Mouse (Mus musculus) gastrocnemius, postnatal 10 days (tissue): Measurements from ENCODE around the gene Aspn. TPM values are rescaled to one million over a fixed set of nuclear protein-coding genes. Genes with fewer than 3 reads are reported as not detected.
A peak's percentile ranks its signal among the peaks of the same experiment; 100 is the strongest.
"Not testable (repeated sequence)": the region's sequence is repeated elsewhere in the genome, so short reads cannot be mapped to it uniquely, and the experiment has no call there.

Experiments used
- DNase-seq: peaks from one replicate; pipeline ENCODE4 v3.0.0; 2021; ENCODE audit warnings: mixed read lengths
- total RNA-seq, 2 experiments: library from RNA; stranded (reverse); gene quantifications; 2 replicates each; pipeline ENCODE4 v1.2.3; 2021

Gene Aspn
- total RNA-seq, 2 experiments from 2014 or later = 70.9 to 90.6 TPM

DNA sequence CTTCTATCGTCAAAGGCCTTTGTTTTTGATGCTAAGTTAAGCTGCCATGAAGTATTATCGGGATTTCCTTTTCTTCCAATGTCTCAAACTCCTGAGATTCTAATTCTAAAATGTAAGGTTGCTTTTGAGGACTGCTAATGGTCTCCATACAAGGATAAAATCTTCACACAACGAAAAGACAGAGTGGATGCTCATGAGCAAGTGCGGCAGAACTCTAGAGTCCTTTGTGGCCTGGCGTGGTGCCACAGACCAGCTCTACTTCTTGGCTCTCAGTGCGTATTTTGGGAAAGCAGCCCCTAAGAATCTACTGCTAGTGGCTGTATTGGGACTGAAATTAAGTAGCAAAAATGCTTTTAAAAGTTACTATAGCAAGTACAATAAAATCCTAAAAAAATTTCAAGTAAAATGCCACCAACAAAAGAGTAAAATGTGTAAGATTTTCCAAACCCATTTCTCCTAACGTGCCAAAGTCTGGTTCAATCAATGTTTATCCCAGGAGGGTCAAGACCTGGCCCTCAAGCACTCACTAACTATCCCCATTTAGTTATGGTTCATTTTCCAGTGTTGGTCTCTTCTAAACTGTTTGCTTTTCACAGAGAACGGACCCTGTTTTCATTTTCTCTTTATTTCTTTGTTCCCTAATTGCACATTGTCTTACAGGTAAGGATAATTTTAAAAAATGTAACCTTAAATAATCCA is 40.2 kb downstream of the Aspn start:
- DNase-seq = peak; percentile 55

DNA sequence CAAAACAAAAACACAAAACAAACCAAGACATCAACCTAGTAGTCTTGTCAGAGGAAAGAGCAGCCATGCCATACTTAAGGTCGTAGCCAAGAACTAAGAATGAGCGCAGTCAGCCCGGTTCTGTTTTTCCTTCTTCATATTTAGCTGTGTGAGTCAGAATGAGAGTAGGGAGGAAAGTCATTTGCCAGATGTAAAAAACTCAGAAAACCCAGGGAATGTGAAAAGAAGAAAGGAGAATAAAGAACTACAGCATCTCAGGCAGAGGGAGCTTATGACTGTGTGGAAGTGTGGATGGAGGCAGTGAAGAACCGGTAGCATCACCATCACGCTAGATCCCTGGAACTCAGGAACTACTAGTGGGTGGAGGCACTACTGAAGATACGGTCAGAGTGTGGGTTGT is 41.8 kb downstream of the Aspn start:
- no peak for DNase-seq

DNA sequence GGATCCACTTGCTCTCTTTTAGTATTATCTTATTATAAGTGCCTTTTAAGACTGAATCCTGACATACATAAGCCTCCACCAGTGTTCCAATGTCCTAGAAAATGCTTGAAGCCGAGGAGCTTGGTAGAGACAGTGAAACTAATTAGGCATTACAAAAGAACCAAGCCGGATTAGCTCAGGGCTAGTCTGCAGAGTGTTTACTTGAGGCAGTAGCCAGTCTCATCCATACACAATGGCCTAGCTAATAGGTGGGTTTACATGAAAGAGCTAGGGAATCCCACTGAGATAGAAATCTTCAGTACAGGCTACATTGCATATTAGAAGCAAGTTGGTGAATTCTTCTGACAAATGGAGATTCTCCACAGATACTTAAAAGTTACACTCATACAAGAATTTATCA is 58.3 kb downstream of the Aspn start:
- DNase-seq = not testable (repeated sequence)

DNA sequence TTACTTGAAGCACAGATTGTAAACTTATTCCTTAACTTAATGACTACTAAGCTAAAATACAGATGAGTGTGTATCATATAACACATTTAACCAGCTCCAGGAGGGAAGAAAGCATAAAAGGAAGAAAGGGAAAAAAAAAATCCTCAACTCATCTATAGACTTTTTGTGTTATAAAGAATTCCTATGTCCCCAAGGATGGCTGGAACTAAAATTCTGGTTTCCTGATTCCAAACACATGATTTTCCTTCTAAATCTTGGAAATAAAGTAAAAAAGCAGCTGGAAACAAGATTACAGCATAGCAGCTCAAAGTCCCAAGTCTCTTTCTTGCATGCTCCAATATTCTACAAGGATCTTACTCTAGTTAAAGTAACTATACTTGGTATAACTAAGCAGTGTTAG is 59.4 kb downstream of the Aspn start:
- no peak for DNase-seq

DNA sequence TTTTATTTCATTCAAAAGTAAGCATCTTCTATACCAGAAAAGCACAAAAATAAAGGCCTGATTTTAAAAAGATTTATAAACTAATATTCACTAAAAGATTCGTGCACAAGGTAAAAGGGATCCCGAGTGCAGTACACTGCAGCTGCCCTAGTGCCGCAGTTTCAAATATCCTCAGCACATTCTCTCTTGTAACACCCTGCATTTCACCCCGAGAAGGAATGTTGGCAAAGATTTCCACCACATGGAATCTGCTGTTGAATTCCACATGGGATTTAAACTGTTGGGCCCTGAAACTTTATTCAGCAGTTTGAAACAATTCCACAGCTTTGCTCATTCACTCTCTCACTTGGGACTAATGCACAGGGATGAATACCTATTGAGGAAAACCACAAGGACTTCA is 63.5 kb downstream of the Aspn start, which contains the start of gene Ogn:
TSS of gene Ogn (plus strand) at position 333 of the 400 bp plus-strand sequence.
- peak; percentile 13 for DNase-seq

DNA sequence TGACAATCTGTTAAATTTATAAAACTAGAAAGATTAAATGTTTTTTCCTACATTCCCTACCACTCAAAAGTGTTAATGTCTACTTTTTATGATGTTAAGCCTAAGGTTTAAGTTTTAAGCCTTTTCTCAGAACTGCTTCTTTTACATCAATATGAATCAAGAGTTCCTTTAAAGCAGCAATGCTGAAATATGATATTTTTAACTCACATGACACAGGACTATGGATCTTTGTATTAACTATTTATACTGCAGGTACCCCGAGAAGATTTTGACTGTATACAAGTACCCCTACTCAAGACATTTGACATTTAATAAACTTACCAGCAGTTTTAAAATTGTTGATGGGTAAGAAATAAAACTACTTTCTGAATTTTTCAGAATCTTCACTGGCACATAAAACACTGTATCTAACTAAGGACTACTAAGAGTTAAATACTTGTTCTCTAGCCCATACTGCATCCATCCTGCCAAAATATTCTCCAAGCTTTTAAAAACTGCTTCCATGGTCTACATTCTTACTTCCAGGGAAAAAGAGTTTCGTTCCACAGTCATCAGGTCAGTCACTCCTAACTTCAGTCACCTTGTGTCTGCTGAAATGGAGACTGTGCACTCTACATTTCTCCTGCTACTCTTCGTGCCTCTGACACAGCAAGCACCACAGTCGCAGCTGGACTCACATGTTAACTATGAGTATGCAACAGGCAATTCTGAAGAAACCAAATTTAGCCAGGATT is 64.5 kb downstream of the Aspn start:
- DNase-seq = no peak

DNA sequence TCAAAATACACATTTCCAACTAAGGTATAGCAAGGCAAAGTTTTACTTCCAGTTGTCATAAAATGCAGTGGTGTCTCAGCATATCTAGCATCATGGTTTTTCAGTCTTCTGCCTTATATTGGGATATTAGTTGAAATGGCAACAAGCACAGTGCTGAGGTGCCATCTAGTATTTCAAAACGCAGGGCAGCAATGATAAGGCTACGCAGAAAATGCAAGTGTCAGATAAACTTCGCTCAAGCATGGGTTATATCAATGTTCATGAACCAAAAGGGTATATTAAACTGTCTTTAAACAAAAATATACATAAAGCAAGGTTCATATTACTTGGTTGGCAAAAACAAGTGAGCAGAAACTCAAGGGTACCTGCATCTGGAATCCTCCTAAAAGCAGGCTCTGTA is 72.8 kb downstream of the Aspn start:
- no peak for DNase-seq

Other genes with a start within 250 kb of the Aspn start
- 1 to 10 TPM in 1 of 2 experiments, under 1 TPM in 1; 0.66 to 1.9 TPM for gene Fgd3, start 224.1 kb upstream of the Aspn start, total RNA-seq
- 10 to 100 TPM; 21.5 to 25.5 TPM for gene Bicd2, start 202.9 kb upstream of the Aspn start, total RNA-seq
- gene Ippk, start 123.2 kb upstream of the Aspn start, total RNA-seq = 1 to 10 TPM; 5.7 to 6.3 TPM
- 1 to 10 TPM; 1.4 to 1.5 TPM for gene Tes3-ps, start 51.1 kb upstream of the Aspn start, total RNA-seq
- 10 to 100 TPM; 17.8 TPM for gene Ecm2, start 39.6 kb upstream of the Aspn start, total RNA-seq
- 1 to 10 TPM; 2.8 to 4.1 TPM for gene Omd, start 38.0 kb downstream of the Aspn start, total RNA-seq
- 100 to 1,000 TPM; 115 to 119 TPM for gene Ogn, start 63.6 kb downstream of the Aspn start, total RNA-seq
- 1 to 10 TPM; 2.8 to 3.3 TPM for gene Cenpp, start 108.3 kb downstream of the Aspn start, total RNA-seq
- gene Nol8, start 108.6 kb downstream of the Aspn start, total RNA-seq = 10 to 100 TPM; 10.3 to 10.6 TPM
- 10 to 100 TPM; 71.7 to 77.0 TPM for gene Iars, start 137.7 kb downstream of the Aspn start, total RNA-seq